In genomic region chr5:92694316-92694995, GRCm38 (mm10) we compare ENCODE assay signal across 16 mouse cellular contexts. TPM values are rescaled to one million over a fixed set of nuclear protein-coding genes. Genes with fewer than 3 reads are reported as not detected.
DNase-seq lines count a peak whose midpoint lies in the region; ATAC-seq and TF ChIP-seq lines count a peak whose summit lies in the region.
"Had no signal": no experiment of that assay in that cellular context is flagged by ENCODE, and none has a peak within 500 bp of the region (broad histone marks: within the 10 kb centered on the region; RNA-seq: fewer than 3 reads in every experiment).

No protein-coding gene starts in this region.

- no peaks in the 10 kb centered on the region for H3K27me3 ChIP-seq in heart, embryonic 12.5 days (replicated peaks)
- no peaks in the 10 kb centered on the region for H3K27me3 ChIP-seq in heart, embryonic 10.5 days (ENCODE audit: insufficient read depth, poor library complexity, severe bottlenecking)
- no peaks in the 10 kb centered on the region for H3K27me3 ChIP-seq in intestine, embryonic 14.5 days (replicated peaks; ENCODE audit: control insufficient read depth, insufficient read depth, low read length)
- H3K27me3 ChIP-seq in intestine, postnatal 0 days (replicated peaks; ENCODE audit: control insufficient read depth, insufficient read depth, low read length), result no peaks in the 10 kb centered on the region; the same call in 1 of the 2 replicates
- no peaks in the 10 kb centered on the region for H3K27me3 ChIP-seq in neural tube, embryonic 13.5 days
- peaks cover 9% of the 10 kb centered on the region; the same call in 1 of the 2 replicates for H3K27me3 ChIP-seq in small intestine, adult 2 months (ENCODE audit: control insufficient read depth, insufficient read depth, low read length)
- H3K27me3 ChIP-seq: embryonic facial prominence, embryonic 13.5 days had no signal

- no peak for TF ChIP-seq POLR2A in small intestine, adult 2 months (IDR thresholded peaks at IDR 0.05; ENCODE audit: low read depth, low read length)

- 0 out of 2 replicates have a peak, but pooled peaks cover 5% of the 10 kb centered on the region for H3K9me3 ChIP-seq in heart, embryonic 12.5 days (replicated peaks)
- H3K9me3 ChIP-seq in heart, embryonic 10.5 days, result no peaks in the 10 kb centered on the region
- H3K9me3 ChIP-seq in intestine, embryonic 14.5 days (ENCODE audit: control insufficient read depth, low read length), result no peaks in the 10 kb centered on the region
- no peaks in the 10 kb centered on the region for H3K9me3 ChIP-seq in intestine, postnatal 0 days (ENCODE audit: control insufficient read depth)
- H3K9me3 ChIP-seq in neural tube, embryonic 13.5 days, result no peaks in the 10 kb centered on the region
- H3K9me3 ChIP-seq: embryonic facial prominence, embryonic 13.5 days; liver, embryonic 15.5 days had no signal

- no peak overlapping the region for H3K9ac ChIP-seq in heart, embryonic 12.5 days
- H3K9ac ChIP-seq in intestine, embryonic 14.5 days (ENCODE audit: low read length), result no peak overlapping the region
- H3K9ac ChIP-seq in intestine, postnatal 0 days (ENCODE audit: low read depth, low read length), result no peak overlapping the region
- H3K9ac ChIP-seq in neural tube, embryonic 13.5 days, result no peak overlapping the region
- H3K9ac ChIP-seq: embryonic facial prominence, embryonic 13.5 days; liver, embryonic 15.5 days had no signal

- DNase-seq in heart, embryonic 10.5 days (ENCODE audit: low spot score), result no peak
- DNase-seq in intestine, embryonic 14.5 days (ENCODE audit: low spot score), result no peak
- DNase-seq in neural tube, embryonic 10.5 days (ENCODE audit: extremely low spot score, low spot score), result no peak
- no peak for DNase-seq in urinary bladder, postnatal 4 days (ENCODE audit: low spot score in 2 of 2)
- DNase-seq: adrenal gland, adult 2 months; cerebellum, adult 8-10 months; layer of hippocampus, postnatal 36 days; thymus, postnatal 14 days had no signal

- no peak for TF ChIP-seq CTCF in intestine, postnatal 0 days (IDR thresholded peaks at IDR 0.05; ENCODE audit: low read depth)
- no peak for TF ChIP-seq CTCF in small intestine, adult 2 months (IDR thresholded peaks at IDR 0.05; ENCODE audit: extremely low read depth, insufficient read length, insufficient replicate concordance, low read depth, low read length)

- no peak overlapping the region for H3K4me2 ChIP-seq in heart, embryonic 12.5 days
- H3K4me2 ChIP-seq in intestine, embryonic 14.5 days (ENCODE audit: low read length), result no peak overlapping the region
- no peak overlapping the region for H3K4me2 ChIP-seq in intestine, postnatal 0 days (replicated peaks; ENCODE audit: low read depth)
- no peak overlapping the region for H3K4me2 ChIP-seq in neural tube, embryonic 13.5 days
- H3K4me2 ChIP-seq: embryonic facial prominence, embryonic 13.5 days; liver, embryonic 15.5 days had no signal

- ATAC-seq in heart, embryonic 12.5 days (ENCODE audit: insufficient number of reproducible peaks, low FRiP score), result no peak
- no peak for ATAC-seq in intestine, embryonic 14.5 days (replicated peaks; ENCODE audit: low FRiP score, low TSS enrichment, low read depth)
- no peak for ATAC-seq in intestine, postnatal 0 days
- no peak for ATAC-seq in neural tube, embryonic 13.5 days (ENCODE audit: low read depth)

- H3K4me3 ChIP-seq in heart, embryonic 12.5 days, result no peak overlapping the region
- H3K4me3 ChIP-seq in heart, embryonic 10.5 days, result no peak overlapping the region
- H3K4me3 ChIP-seq in intestine, embryonic 14.5 days (ENCODE audit: low read depth, low read length), result no peak overlapping the region
- no peak overlapping the region for H3K4me3 ChIP-seq in intestine, postnatal 0 days (ENCODE audit: low read depth, low read length)
- H3K4me3 ChIP-seq in neural tube, embryonic 13.5 days, result no peak overlapping the region
- H3K4me3 ChIP-seq in small intestine, adult 2 months (ENCODE audit: low read depth, low read length), result no peak overlapping the region
- H3K4me3 ChIP-seq: embryonic facial prominence, embryonic 13.5 days; liver, embryonic 15.5 days; myocyte had no signal

- peak overlapping the region; percentile 60; the same call in 1 of the 2 replicates for H3K27ac ChIP-seq in heart, embryonic 12.5 days (ENCODE audit: poor library complexity, severe bottlenecking)
- no peak overlapping the region for H3K27ac ChIP-seq in heart, embryonic 10.5 days
- peak overlapping the region; percentile 18; the same call in 1 of the 2 replicates for H3K27ac ChIP-seq in intestine, embryonic 14.5 days (ENCODE audit: low read depth)
- H3K27ac ChIP-seq in intestine, postnatal 0 days (ENCODE audit: low read depth, low read length), result no peak overlapping the region; the same call in 1 of the 2 replicates
- H3K27ac ChIP-seq in neural tube, embryonic 13.5 days (replicated peaks), result 0 out of 2 replicates have a peak overlapping the region, but pooled peaks have one; percentile 33
- H3K27ac ChIP-seq in small intestine, adult 2 months (ENCODE audit: insufficient read depth, low read depth, low read length), result peak overlapping the region; percentile 27; the same call in 1 of the 2 replicates
- H3K27ac ChIP-seq: embryonic facial prominence, embryonic 13.5 days; liver, embryonic 15.5 days; stomach, postnatal 0 days had no signal

- H3K36me3 ChIP-seq in heart, embryonic 12.5 days, result no peaks in the 10 kb centered on the region
- no peaks in the 10 kb centered on the region for H3K36me3 ChIP-seq in heart, embryonic 10.5 days
- H3K36me3 ChIP-seq in intestine, embryonic 14.5 days (ENCODE audit: control insufficient read depth, insufficient read depth, low read length), result no peaks in the 10 kb centered on the region
- no peaks in the 10 kb centered on the region for H3K36me3 ChIP-seq in intestine, postnatal 0 days (ENCODE audit: control insufficient read depth, insufficient read depth)
- no peaks in the 10 kb centered on the region for H3K36me3 ChIP-seq in neural tube, embryonic 13.5 days
- no peaks in the 10 kb centered on the region for H3K36me3 ChIP-seq in small intestine, adult 2 months (ENCODE audit: control insufficient read depth, insufficient read depth, low read length)
- H3K36me3 ChIP-seq: embryonic facial prominence, embryonic 13.5 days; liver, embryonic 15.5 days had no signal

- peaks cover 28% of the 10 kb centered on the region for H3K4me1 ChIP-seq in heart, embryonic 12.5 days (replicated peaks)
- peaks cover 15% of the 10 kb centered on the region; the same call in 1 of the 2 replicates for H3K4me1 ChIP-seq in heart, embryonic 10.5 days
- peaks cover 14% of the 10 kb centered on the region; the same call in 1 of the 2 replicates for H3K4me1 ChIP-seq in intestine, embryonic 14.5 days (replicated peaks; ENCODE audit: control insufficient read depth, insufficient read depth, low read length)
- no peaks in the 10 kb centered on the region for H3K4me1 ChIP-seq in intestine, postnatal 0 days (replicated peaks; ENCODE audit: control insufficient read depth, insufficient read depth, low read length)
- H3K4me1 ChIP-seq in neural tube, embryonic 13.5 days (replicated peaks), result peaks cover 23% of the 10 kb centered on the region
- no peaks in the 10 kb centered on the region for H3K4me1 ChIP-seq in small intestine, adult 2 months (ENCODE audit: control insufficient read depth, insufficient read depth, insufficient read length, low read length)
- H3K4me1 ChIP-seq: liver, embryonic 15.5 days had no signal

- 73% methylated on average over 10 of the region's 10 CpGs for WGBS in heart, embryonic 12.5 days
- 77% methylated on average over 10 of the region's 10 CpGs for WGBS in heart, embryonic 10.5 days
- WGBS in intestine, embryonic 14.5 days, result 62% methylated on average over 10 of the region's 10 CpGs
- 66% methylated on average over 10 of the region's 10 CpGs for WGBS in intestine, postnatal 0 days
- WGBS in neural tube, embryonic 13.5 days, result 73% methylated on average over 10 of the region's 10 CpGs
- 78% methylated on average over 10 of the region's 10 CpGs for WGBS in small intestine, adult 2 months

RNA-seq across cellular contexts. Expression of gene Shroom3, which starts 11.2 kb away (rescaled TPM):
- polyA plus RNA-seq in heart, embryonic 12.5 days (2016; fragmentation: Nextera tagmentation; extraction: Ambion mirVana), result 19.7 and 22.2 TPM in 2 replicates
- polyA plus RNA-seq in heart, embryonic 10.5 days (2016; fragmentation: Nextera tagmentation; extraction: Ambion mirVana), result 11.4 and 11.6 TPM in 2 replicates
- 12.1 and 12.9 TPM in 2 replicates for polyA plus RNA-seq in intestine, embryonic 14.5 days (2014; fragmentation: Nextera tagmentation; extraction: Ambion mirVana)
- 8.0 and 9.8 TPM in 2 replicates for polyA plus RNA-seq in intestine, postnatal 0 days (2015; fragmentation: Nextera tagmentation; extraction: Ambion mirVana)
- polyA plus RNA-seq in neural tube, embryonic 13.5 days (2015; fragmentation: Nextera tagmentation; extraction: Ambion mirVana), result 1.7 and 2.9 TPM in 2 replicates
- polyA plus RNA-seq in small intestine, adult 2 months (2012; rRNA removed), result 71.5 and 111 TPM in 2 replicates

RNA-seq across cellular contexts. Expression of gene Ccdc158, which starts 19.4 kb away (rescaled TPM):
- 1.1 and 1.2 TPM in 2 replicates for polyA plus RNA-seq in heart, embryonic 12.5 days (2016; fragmentation: Nextera tagmentation; extraction: Ambion mirVana)
- 0.87 and 0.90 TPM in 2 replicates for polyA plus RNA-seq in heart, embryonic 10.5 days (2016; fragmentation: Nextera tagmentation; extraction: Ambion mirVana)
- 1.3 and 1.8 TPM in 2 replicates for polyA plus RNA-seq in intestine, embryonic 14.5 days (2014; fragmentation: Nextera tagmentation; extraction: Ambion mirVana)
- 0.29 and 0.39 TPM in 2 replicates for polyA plus RNA-seq in intestine, postnatal 0 days (2015; fragmentation: Nextera tagmentation; extraction: Ambion mirVana)
- 0.47 and 0.52 TPM in 2 replicates for polyA plus RNA-seq in neural tube, embryonic 13.5 days (2015; fragmentation: Nextera tagmentation; extraction: Ambion mirVana)
- 0.03 and 0.04 TPM in 2 replicates for polyA plus RNA-seq in small intestine, adult 2 months (2012; rRNA removed)
- polyA plus RNA-seq: myocyte had no signal

Comparison
In these comparisons a context has a peak if more than half of its experiments do, and no peak if none do; other contexts are left out.
1. H3K27ac ChIP-seq: peak in heart, embryonic 12.5 days (single experiment), intestine, embryonic 14.5 days (single experiment), neural tube, embryonic 13.5 days (single experiment) and small intestine, adult 2 months (single experiment); none in heart, embryonic 10.5 days (single experiment) and intestine, postnatal 0 days (single experiment).